Mouse (Mus musculus) left cerebral cortex, postnatal 36 days (tissue): ENCODE measurements around the gene Serp2. TPM values are rescaled to one million over a fixed set of nuclear protein-coding genes. Genes with fewer than 3 reads are reported as not detected.

Experiments used
- DNase-seq, 2 experiments: peaks; one replicate each; pipeline ENCODE4 v3.0.0; 2021 to 2022; ENCODE audit warnings: low spot score in 2 of 2, mixed read lengths in 1 of 2
- intact Hi-C: fragments of 180-260 bp; cut with DNase I; formaldehyde crosslinking; loops from one replicate; pipeline ENCODE4 v1.15.1; 2025
- total RNA-seq, 2 experiments: library from RNA; stranded (reverse); gene quantifications; 2 replicates each; pipeline ENCODE4 v1.2.3; 2021

The Serp2 gene
- total RNA-seq, 2 experiments from 2014 or later = 171 to 200 TPM

DNA sequence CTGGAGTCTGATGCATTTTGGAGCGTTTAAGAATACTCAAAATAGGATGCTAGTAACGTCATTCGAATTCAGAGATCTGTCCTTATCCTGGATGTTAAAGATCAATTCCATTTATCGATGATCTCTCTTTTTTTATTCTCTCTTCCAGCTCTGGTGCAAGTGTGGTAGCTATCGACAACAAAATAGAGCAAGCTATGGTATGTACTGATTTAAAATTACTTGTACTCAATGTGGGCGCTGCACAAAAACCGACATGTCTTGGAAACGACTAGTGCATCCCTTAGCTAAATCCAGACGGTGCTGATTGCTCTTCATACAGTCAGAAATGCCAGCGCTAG, 51.6 kb downstream of the Serp2 start:
- DNase-seq = no peak
- intact Hi-C loops = loop anchor here (1.0 to 5.0 kb wide), 3 partner anchors 50 to 314 kb away; no protein-coding TSS in a partner anchor

DNA sequence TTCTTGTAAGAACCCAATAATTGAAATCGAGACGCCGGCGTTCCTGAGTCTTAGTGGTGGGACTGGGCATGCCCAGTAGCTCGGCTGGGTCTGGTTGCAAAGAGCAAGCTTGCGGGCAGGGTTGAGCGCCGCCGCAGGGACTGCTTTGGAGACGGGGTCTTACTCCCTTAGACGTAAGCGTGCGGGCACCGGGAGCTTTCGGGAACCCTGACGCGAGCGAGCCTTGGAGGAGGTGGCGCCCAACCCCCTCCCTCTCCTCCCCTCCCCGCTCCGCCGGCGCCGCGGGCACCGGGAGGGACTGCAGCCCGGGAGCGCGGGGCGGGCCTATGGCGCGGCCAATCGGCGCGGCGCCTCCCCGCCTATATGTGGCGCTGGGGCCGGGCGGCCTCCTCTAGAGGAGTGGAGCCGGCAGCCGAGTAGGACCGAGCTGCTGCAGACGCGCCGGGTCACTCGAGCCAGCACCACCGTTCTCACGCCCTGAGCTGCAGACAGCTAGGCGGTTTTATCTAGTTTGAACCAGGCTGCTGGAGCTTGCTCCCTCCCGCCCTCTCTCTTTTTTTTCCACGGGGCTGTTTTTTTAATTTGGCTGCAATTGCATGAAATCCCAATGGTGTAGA, 52.5 kb downstream of the Serp2 start:
- peak; percentile 94 to 97 for DNase-seq
- intact Hi-C loops = loop anchor here (1.0 to 5.0 kb wide), 4 partner anchors 51 to 507 kb away; no protein-coding TSS in a partner anchor

DNA sequence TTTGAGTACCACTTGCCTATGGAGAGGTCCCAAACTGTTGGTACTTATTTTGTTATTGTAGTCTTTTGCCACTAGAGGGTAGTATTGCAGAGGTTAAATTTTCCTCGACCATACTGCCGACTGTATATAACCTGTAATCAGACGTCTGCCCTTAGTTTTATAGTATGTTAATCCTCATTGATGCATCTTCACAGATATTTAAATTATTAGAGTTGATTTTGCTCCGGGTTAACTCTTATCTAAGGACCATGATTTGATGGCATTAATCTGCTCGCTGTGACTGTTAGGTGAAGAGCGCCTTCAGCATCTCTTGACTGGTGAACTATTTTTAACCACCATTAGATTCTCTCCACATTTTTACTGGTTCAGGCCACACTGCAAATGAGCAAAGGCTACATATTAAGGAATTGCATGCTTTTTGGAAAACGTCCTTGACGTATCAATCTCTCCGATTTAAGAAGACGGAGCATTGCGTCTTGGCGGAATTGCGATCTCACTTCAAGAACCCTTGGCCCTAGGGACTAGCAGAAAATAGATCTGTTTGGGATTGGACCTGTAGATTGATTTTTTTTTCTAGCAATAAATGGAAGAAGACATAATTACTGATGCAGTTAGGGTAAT, 53.3 kb downstream of the Serp2 start:
- intact Hi-C loops = loop anchor here (1.0 to 5.0 kb wide), 2 partner anchors 259 to 505 kb away; no protein-coding TSS in a partner anchor
- no peak for DNase-seq

DNA sequence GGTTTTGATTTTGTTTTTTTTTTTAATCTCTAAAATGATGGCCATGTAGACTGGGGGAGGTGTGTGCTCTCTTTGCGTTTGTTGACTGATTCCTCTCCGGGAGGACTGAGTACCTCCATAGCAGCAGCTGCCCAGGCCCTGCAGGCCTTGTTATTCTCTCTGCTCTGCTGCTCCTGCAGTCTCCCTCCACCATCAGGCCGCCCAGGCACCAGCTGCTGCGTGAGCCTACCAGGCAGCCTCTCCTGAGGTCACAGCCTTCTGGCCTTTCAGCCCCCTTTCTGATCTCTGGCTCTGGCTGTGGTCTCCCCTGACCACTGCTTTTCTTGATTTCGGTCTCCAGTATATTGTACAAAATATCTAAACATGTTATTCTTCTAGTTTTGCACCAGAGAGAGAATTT, 56.7 kb downstream of the Serp2 start:
- intact Hi-C loops = loop anchor here (5.0 kb wide), 1 partner anchor 262 kb away; no protein-coding TSS in a partner anchor
- DNase-seq = no peak

DNA sequence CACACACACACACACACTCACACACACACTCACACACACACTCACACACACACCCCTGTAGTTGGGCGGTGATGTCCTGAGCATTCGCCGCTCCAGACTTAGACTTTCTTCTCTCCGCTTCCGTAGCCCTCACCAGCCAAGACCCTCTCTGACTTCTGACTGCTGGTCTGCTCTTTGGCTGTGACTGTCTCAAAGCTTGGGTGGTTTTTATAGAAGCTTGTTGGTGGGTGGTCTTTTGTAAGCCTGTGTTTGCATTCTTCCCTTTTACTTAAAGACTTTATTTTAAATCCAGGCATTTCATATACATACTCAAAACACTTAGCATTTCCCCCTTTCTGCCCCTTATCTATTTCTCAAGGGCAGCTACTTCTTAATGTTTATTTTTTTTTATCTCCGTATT, 57.2 kb downstream of the Serp2 start:
- DNase-seq = no peak
- intact Hi-C loops = no loop called here

DNA sequence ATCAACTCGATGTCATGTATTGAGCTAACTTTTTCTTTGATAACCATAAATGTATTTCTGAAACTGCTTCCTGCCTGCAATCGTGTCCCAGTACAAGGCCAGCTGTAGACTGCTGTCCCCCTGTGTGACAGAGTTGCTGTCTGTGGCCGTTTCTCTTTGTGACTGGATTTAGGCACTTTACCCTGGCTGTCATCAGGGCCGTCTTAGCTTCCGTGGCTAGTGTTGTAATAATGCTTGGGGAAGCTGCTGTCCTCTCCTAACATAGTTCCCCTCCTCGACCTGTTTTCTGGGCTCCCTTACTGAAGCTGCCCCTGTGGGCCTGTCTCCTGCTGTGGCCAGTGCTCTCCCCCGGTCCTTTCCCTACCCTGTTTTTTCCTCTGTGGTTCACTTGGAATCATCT, 58.5 kb downstream of the Serp2 start:
- no peak for DNase-seq
- intact Hi-C loops = no loop called here

DNA sequence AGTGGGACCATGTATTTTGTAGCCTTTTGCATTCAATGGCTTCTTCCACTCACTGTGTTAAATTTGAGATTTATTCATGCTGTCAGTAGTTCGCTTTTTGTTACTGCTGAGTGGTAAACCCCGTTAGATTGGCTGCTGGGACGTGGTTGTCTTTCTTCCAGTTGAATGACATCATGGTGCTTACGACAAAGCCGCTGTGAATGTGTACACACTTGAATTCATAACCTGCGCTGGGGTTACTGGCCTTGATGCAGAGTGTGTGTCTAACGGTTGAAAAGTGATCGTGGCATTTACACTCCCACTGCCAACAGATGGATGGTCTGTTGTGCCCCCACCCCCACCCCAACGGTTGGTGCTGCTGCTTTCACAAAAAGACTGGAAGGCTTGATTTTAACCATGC, 59.5 kb downstream of the Serp2 start:
- no peak for DNase-seq
- intact Hi-C loops = no loop called here

DNA sequence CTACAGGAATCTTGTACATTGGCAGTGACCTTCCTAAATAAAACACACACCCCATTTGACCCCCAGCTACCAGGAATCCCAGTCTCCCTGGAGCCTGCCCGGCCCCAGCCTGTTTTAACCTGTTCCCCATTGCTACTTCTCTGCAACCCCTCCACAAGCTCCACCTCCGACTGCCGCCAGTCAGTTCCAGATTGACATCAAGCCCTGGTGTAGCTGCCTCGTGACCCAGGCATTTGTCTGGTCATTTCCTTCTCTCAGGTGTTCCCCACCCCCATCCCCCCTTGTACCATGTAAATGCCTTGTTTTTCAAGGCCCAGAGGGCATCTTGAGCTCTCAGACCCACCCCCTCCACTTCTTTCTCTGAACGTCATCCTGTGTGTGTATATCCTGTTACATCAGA, 61.7 kb downstream of the Serp2 start:
- intact Hi-C loops = no loop called here
- DNase-seq = no peak

DNA sequence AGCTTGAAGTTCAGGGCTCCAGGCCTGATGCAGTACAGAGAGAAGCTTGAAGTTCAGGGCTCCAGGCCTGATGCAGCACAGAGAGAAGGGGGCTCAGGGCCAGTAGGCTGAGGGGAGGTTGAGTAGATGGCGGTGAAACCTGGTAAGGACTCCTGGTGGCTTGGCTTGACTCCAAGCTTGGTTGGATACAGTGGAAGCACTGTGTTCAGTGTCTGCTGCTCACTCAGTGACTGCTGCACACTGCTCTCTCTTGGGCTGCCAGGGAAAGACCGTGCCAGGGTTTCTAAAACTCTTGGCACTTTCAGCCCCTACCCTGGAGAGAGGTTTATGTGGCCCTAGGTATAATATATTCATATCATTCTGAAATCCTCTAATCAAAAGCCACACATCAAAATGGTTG, 67.6 kb downstream of the Serp2 start:
- intact Hi-C loops = no loop called here

DNA sequence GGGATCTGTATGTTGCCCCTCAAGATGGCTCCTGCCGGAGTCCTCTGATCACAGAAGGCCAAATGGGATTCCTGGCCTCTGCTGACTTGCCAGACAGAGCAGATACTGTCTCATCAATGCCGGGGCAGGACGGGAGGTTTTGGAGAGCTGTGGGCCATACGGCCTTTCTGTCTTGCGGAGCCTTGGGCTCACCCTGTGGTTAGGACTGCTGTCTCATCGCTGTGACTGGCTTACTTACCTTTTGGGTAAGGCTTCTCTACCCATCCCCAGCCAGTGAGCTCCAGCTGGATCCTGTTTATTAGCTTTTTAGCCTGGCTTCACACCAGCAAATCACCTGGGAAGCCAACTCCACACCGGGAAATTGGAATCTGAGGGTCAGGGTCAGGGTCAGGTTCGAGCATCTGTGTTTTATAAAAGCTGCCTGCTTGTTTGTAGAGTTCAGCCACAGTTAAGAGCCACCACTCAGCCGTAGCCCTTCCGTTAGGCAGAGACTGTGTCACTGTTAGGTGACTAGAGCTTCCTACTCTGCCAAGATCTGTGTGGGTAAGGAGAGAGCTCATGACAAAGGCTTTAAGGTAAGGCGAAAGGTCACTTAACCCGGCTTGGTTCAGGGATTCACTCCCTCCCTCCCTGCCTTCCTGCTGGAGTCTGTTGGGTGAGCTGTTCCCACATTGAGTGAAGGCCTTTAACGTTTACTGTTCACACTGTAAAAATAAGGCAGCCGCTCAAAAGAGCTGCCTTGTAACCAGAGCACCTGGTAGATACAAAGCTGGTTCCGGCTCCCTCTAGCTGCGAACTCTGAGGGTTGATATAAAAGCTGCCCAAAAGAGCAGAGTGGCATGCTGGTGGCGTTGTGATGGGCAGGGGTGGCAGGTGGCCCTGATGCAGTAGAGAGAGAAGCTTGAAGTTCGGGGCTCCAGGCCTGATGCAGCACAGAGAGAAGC, 68.3 kb downstream of the Serp2 start:
- DNase-seq = no peak
- intact Hi-C loops = no loop called here

More for the DNA sequence above, 67.6 kb downstream of the Serp2 start:
- no peak for DNase-seq

DNA sequence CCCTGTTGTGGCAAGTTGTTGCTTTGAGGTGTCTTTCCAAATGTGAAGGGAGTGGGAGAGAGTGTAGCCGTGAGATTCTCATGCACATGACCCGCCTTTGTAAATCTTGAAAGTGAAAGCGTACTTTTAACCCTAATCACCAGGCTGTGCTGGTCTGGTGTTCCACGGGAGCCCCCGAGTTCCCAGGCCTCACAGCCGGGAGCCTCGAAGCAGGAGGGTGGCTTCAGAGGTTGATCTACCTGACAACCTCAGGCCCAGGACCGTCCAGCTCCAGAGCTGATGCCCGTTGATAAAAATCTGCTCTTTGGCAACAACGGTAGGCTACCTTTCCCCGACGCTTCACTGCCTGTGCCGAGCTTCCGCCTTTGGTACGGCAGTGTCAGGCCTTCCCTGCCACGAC, 69.1 kb downstream of the Serp2 start:
- intact Hi-C loops = no loop called here
- DNase-seq = no peak

DNA sequence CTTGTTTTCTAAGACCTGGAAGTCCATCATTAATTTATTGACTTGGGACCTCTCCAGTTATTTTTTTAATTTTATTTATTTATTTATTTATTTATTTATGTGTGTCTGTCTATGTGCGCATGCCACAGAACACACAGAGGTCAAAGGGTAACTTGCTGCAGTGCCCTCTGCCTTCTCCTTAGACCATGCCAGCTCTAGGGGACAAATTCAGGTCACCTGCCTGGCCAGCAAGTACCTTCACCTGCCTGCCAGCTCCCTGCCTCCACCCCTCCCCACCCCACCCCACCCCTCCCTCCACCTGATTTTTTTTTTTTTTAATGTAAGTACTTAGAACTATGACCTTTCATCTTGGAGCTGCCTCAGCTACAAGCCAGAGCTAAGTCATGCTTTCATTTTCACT, 73.0 kb downstream of the Serp2 start:
- DNase-seq = no peak
- intact Hi-C loops = no loop called here

Other genes starting within 250 kb of the Serp2 start
- gene Tsc22d1, start 141.9 kb downstream of the Serp2 start, total RNA-seq = 100 to 1,000 TPM; 600 to 618 TPM